Mouse (Mus musculus) midbrain, embryonic 11.5 days (tissue): ENCODE data around the gene Cdk4. TPM values are rescaled to one million over a fixed set of nuclear protein-coding genes. Genes with fewer than 3 reads are reported as not detected.
A peak's percentile ranks its signal among the peaks of the same experiment; 100 is the strongest.

Experiments used
- ATAC-seq: fragments of 200-750 bp; cut with Nextera tagmentation; 2 replicates; pipeline ENCODE4 v1.8.0; 2017; ENCODE audit warnings: moderate TSS enrichment, moderate library complexity; ENCODE audit not compliant: low FRiP score
- DNase-seq: peaks from one replicate; pipeline ENCODE4 v3.0.0; 2015; ENCODE audit warnings: low spot score; ENCODE audit errors: missing footprints
- H3K27ac ChIP-seq: fragments of 300-500 bp; sonication (generic); 2 replicates; pipeline ENCODE4 v1.5.1; 2014; ENCODE audit warnings: low read depth, low read length
- H3K27me3 ChIP-seq: fragments of 300-500 bp; sonication (generic); 2 replicates; pipeline ENCODE4 v1.6.1; 2014; ENCODE audit warnings: mild to moderate bottlenecking, low read length, moderate library complexity, mixed read lengths; ENCODE audit not compliant: control insufficient read depth, insufficient read depth
- H3K36me3 ChIP-seq: fragments of 300-500 bp; sonication (generic); 2 replicates; pipeline ENCODE4 v1.6.1; 2014; ENCODE audit warnings: mild to moderate bottlenecking, low read length, moderate library complexity, mixed read lengths; ENCODE audit not compliant: control insufficient read depth, insufficient read depth
- H3K4me1 ChIP-seq: fragments of 300-500 bp; sonication (generic); 2 replicates; pipeline ENCODE4 v1.6.1; 2014; ENCODE audit warnings: low read length; ENCODE audit not compliant: control insufficient read depth, insufficient read depth
- H3K4me2 ChIP-seq: fragments of 300-500 bp; sonication (generic); 2 replicates; pipeline ENCODE4 v1.6.1; 2014; ENCODE audit warnings: mild to moderate bottlenecking, moderate library complexity
- H3K4me3 ChIP-seq: fragments of 300-500 bp; sonication (generic); 2 replicates; pipeline ENCODE4 v1.5.1; 2014; ENCODE audit warnings: low read depth, low read length
- H3K9ac ChIP-seq: fragments of 300-500 bp; sonication (generic); 2 replicates; pipeline ENCODE4 v1.6.1; 2014; ENCODE audit warnings: low read length
- H3K9me3 ChIP-seq: fragments of 300-500 bp; sonication (generic); 2 replicates; pipeline ENCODE4 v1.6.1; 2016; ENCODE audit warnings: low read length; ENCODE audit not compliant: control insufficient read depth
- WGBS: fragments of 180-500 bp; shearing (Covaris S2); extraction: QIAGEN DNeasy Blood & Tissue Kit; methylation state at CpG from one replicate; pipeline ENCODE4 v1.1.7; 2014; 5-methylcytosine and 5-hydroxymethylcytosine counted together
- polyA plus RNA-seq: library from polyadenylated mRNA; unstranded; fragments of >200 nt; fragmentation: Nextera tagmentation; extraction: Ambion mirVana; gene quantifications from 2 replicates; pipeline ENCODE4 v1.2.1, GENCODE M21; 2014

The Cdk4 gene
- polyA plus RNA-seq, 1 experiment from 2014 or later = 2,848 TPM

DNA sequence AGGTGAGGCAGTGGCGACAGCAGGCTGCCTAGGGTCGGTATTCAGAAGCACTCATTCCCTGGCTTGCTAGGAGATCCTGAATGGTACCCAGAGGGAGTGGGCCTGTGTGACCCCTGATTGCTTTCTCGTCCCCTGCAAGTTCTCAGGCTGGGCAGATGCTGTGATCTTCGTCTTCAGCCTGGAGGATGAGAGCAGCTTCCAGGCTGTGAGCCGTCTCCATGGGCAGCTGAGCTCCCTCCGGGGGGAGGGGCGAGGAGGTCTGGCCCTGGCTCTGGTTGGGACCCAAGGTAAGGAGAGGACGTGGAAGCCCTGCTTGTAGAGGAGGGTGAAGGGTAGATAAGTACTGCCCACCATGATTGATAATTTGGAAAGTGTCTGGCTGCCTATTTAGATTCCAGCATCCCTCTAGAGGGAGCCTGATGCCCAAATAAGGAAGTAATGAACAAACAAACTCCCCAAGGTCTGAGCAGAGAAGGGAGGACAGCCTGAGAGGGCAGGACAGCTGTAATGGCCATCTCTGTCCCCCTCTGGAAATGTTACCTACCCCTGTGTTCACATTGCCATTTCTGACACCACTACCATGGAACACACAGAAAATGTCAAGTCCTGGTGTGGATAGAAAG is 20.1 kb downstream of the Cdk4 start:
- no peaks in the 10 kb centered on the region for H3K36me3 ChIP-seq
- H3K9ac ChIP-seq = no peak overlapping the region
- DNase-seq = peak; percentile 82
- no peak overlapping the region for H3K4me3 ChIP-seq
- WGBS = 23% methylated on average over 8 of the region's 8 CpGs
- H3K4me2 ChIP-seq = no peak overlapping the region
- H3K9me3 ChIP-seq = no peaks in the 10 kb centered on the region
- no peak overlapping the region for H3K27ac ChIP-seq
- peaks cover 40% of the 10 kb centered on the region for H3K27me3 ChIP-seq
- peaks cover 28% of the 10 kb centered on the region for H3K4me1 ChIP-seq
- no peak for ATAC-seq

DNA sequence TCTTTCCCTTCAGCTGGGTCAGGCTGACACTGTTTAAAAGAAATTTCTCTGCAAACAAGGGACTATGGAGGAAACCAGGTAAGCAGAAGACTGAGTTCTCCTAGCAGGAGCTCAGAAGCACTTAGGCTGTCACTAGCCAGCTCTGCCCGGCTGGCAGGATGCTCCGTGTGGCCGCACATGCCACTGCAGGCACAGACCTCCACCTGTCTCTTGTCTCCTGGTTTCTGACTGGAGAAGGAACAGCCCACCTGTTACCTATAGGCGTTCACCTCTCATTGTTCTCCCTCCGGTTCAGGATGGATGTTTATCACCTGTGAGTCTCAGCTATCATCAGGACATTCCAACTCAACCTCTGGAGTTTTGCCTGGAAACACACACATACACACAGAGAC is 20.6 kb downstream of the Cdk4 start:
- H3K36me3 ChIP-seq = no peaks in the 10 kb centered on the region
- no peak for DNase-seq

GRCm38 (mm10) chr10:127085052-127085451 is 21.7 kb downstream of the Cdk4 start:
- H3K9ac ChIP-seq = no peak overlapping the region
- H3K27me3 ChIP-seq = peaks cover 43% of the 10 kb centered on the region
- H3K4me1 ChIP-seq = peaks cover 24% of the 10 kb centered on the region
- H3K4me2 ChIP-seq = no peak overlapping the region
- peak; percentile 82 for DNase-seq
- no peak for ATAC-seq
- no peaks in the 10 kb centered on the region for H3K36me3 ChIP-seq
- H3K9me3 ChIP-seq = no peaks in the 10 kb centered on the region
- WGBS = 85% methylated on average over 9 of the region's 9 CpGs
- H3K4me3 ChIP-seq = no peak overlapping the region
- H3K27ac ChIP-seq = no peak overlapping the region

More for the DNA sequence above, 20.6 kb downstream of the Cdk4 start:
- Histone ChIP-seq H3K27me3 (peaks cover 41% of the 10 kb centered on the region), H3K4me1 (peaks cover 27% of the 10 kb centered on the region), H3K9me3 (no peaks in the 10 kb centered on the region), H3K9ac (no peak overlapping the region), H3K4me2 (no peak overlapping the region), H3K27ac (no peak overlapping the region), H3K4me3 (no peak overlapping the region)
- 62% methylated on average over 5 of the region's 5 CpGs for WGBS
- ATAC-seq = no peak

DNA sequence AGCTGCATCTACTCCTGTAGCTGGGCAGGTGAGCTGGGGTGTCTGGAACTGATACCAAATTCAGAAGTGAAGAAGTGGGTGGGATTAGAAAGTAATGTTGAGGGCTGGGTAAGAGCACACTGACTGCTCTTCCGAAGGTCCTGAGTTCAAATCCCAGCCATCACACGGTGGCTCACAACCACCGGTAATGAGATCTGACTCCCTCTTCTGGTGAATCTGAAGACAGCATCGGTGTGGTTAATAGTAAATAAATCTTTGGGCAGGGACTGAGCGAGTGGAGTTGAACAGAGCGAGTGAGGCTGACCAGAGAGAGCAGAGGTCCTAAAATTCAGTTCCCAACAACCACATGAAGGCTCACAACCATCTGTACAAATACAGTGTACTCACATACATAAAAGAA is 22.3 kb downstream of the Cdk4 start:
- 80% methylated on average over 6 of the region's 6 CpGs for WGBS
- H3K27ac ChIP-seq = no peak overlapping the region
- H3K9ac ChIP-seq = no peak overlapping the region
- no peak for DNase-seq
- no peaks in the 10 kb centered on the region for H3K36me3 ChIP-seq
- no peak overlapping the region for H3K4me2 ChIP-seq
- ATAC-seq = no peak
- no peak overlapping the region for H3K4me3 ChIP-seq
- H3K27me3 ChIP-seq = peaks cover 43% of the 10 kb centered on the region
- H3K4me1 ChIP-seq = peaks cover 20% of the 10 kb centered on the region
- no peaks in the 10 kb centered on the region for H3K9me3 ChIP-seq

GRCm38 (mm10) chr10:127090560-127091411 is 27.5 kb downstream of the Cdk4 start:
- Histone ChIP-seq H3K9ac (no peak overlapping the region), H3K4me2 (peak overlapping the region; percentile 23), H3K4me1 (peaks cover 8% of the 10 kb centered on the region), H3K9me3 (no peaks in the 10 kb centered on the region), H3K27me3 (peaks cover 40% of the 10 kb centered on the region), H3K36me3 (no peaks in the 10 kb centered on the region), H3K27ac (no peak overlapping the region), H3K4me3 (0 out of 2 replicates have a peak overlapping the region, but pooled peaks have one; percentile 13)
- 9% methylated on average over 57 of the region's 57 CpGs for WGBS
- DNase-seq (no peak), ATAC-seq (0 out of 2 replicates have a peak, but pooled peaks have one; percentile 8)

GRCm38 (mm10) chr10:127091507-127092396 is 28.4 kb downstream of the Cdk4 start:
- H3K9ac ChIP-seq = no peak overlapping the region
- WGBS = 8% methylated on average over 50 of the region's 51 CpGs
- H3K4me3 ChIP-seq = 0 out of 2 replicates have a peak overlapping the region, but pooled peaks have one; percentile 13
- H3K36me3 ChIP-seq = no peaks in the 10 kb centered on the region; the same call in 1 of the 2 replicates
- peak overlapping the region; percentile 23 for H3K4me2 ChIP-seq
- H3K27ac ChIP-seq = no peak overlapping the region
- no peaks in the 10 kb centered on the region for H3K9me3 ChIP-seq
- DNase-seq (no peak), ATAC-seq (peak; percentile 23; the same call in 1 of the 2 replicates)
- H3K27me3 ChIP-seq = peaks cover 40% of the 10 kb centered on the region
- peaks cover 8% of the 10 kb centered on the region for H3K4me1 ChIP-seq

DNA sequence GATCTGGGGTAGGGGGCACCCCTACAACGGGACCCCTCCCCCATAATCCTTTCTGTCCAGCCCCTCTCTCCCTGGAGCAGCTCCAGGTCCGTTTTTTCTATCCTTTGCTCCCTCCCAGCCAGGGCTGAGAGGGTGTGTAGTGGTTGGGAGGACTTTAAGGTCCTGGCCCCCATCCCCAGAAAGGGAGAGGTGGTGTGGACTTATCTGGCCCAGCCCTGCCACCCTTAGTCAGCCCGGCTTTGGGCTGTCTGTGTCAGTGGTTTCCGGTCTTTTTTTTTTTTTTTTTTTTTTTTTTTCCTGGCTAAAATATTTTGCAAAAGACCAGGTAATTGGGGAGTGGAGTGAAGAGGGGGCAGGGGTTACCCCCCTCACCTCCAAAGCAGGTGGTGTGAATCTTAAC is 29.4 kb downstream of the Cdk4 start:
- Histone ChIP-seq H3K4me2 (no peak overlapping the region), H3K4me1 (peaks cover 8% of the 10 kb centered on the region), H3K27me3 (peaks cover 40% of the 10 kb centered on the region), H3K9ac (no peak overlapping the region), H3K4me3 (no peak overlapping the region), H3K36me3 (no peaks in the 10 kb centered on the region; the same call in 1 of the 2 replicates), H3K9me3 (no peaks in the 10 kb centered on the region), H3K27ac (no peak overlapping the region)
- ATAC-seq (no peak), DNase-seq (no peak)
- 49% methylated on average over 4 of the region's 4 CpGs for WGBS

DNA sequence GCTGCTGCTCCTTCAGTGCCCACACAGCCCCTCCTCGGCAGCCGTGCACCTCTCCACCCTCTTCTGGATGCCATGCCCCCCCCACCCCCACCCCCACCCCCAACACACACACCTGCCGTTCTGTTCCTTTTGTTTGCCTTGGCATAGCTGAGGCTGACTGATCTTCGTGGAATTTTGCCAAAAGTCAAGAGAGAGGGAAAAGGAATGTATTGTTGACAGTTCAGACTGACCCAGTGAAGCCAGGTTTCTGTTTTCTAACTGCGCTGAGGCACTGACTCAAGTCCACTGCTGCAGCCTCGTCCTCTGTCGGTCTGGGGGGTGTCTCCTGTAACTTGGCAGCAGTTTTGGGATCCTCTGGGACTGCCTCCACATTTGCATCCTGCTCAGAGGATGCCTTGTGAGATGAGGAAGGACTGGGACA is 31.1 kb downstream of the Cdk4 start:
- Histone ChIP-seq H3K4me2 (no peak overlapping the region), H3K4me3 (no peak overlapping the region), H3K9ac (no peak overlapping the region), H3K9me3 (no peaks in the 10 kb centered on the region), H3K36me3 (no peaks in the 10 kb centered on the region; the same call in 1 of the 2 replicates), H3K27me3 (peaks cover 34% of the 10 kb centered on the region), H3K27ac (no peak overlapping the region), H3K4me1 (peaks cover 8% of the 10 kb centered on the region)
- WGBS = 69% methylated on average over 7 of the region's 7 CpGs
- ATAC-seq (no peak), DNase-seq (no peak)
